Mouse (Mus musculus) mesoderm, embryonic 11.5 days (tissue): Measurements from ENCODE around the gene Gm20838.
"Not testable (repeated sequence)": the region's sequence is repeated elsewhere in the genome, so short reads cannot be mapped to it uniquely, and the experiment has no call there.

Experiments
- DNase-seq: peaks from one replicate; pipeline ENCODE4 v3.0.0-alpha.2; 2012; ENCODE audit warnings: low read depth, low spot score

Gene Gm20838

DNA sequence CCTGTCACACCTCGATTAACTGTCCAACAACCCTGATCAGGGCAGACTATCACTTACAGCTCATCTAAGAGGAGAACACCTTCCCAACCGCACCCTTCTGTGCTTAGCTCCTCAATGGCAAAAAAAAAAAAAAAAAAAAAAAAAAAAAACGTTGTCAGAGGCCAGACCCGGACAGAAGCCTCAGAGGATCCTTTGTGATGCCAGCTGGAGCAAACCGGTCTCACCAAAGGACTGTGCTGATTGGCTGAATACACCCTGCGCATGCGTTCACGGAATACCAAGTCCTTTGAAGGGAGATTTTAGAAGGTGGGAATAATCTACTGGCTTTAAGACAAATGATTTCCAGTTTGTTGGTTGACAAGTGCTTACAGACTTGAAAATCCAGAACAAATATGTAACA lies at the start of gene Gm20838:
TSS of gene Gm20838 (minus strand) at position 101 of the 400 bp plus-strand sequence.
- DNase-seq: not testable (repeated sequence)
